Mouse (Mus musculus) thymus, adult 2 months (tissue): Measurements from ENCODE around the gene 4930404N11Rik. TPM values are rescaled to one million over a fixed set of nuclear protein-coding genes. Genes with fewer than 3 reads are reported as not detected.
A peak's percentile ranks its signal among the peaks of the same experiment; 100 is the strongest.

ENCODE experiments used
- DNase-seq: peaks from one replicate; pipeline ENCODE4 v3.0.0; 2021
- H3K27ac ChIP-seq: fragments of 200-500 bp; 2 replicates; pipeline ENCODE4 v1.5.1; 2012; ENCODE audit warnings: low read length, control low read depth; ENCODE audit not compliant: control insufficient read depth, insufficient read depth
- H3K27me3 ChIP-seq: fragments of 200-500 bp; 2 replicates; pipeline ENCODE4 v1.6.1; 2012; ENCODE audit warnings: mild to moderate bottlenecking, low read length, moderate library complexity, mixed read lengths; ENCODE audit not compliant: control insufficient read depth, insufficient read depth
- H3K36me3 ChIP-seq: fragments of 200-500 bp; 2 replicates; pipeline ENCODE4 v1.6.1; 2012; ENCODE audit warnings: mild to moderate bottlenecking, low read length, moderate library complexity; ENCODE audit not compliant: control insufficient read depth, insufficient read depth
- H3K4me1 ChIP-seq: fragments of 200-500 bp; replicated peaks from 2 replicates; pipeline ENCODE4 v1.6.1; 2012; ENCODE audit warnings: low read length; ENCODE audit not compliant: control insufficient read depth, insufficient read depth
- H3K4me3 ChIP-seq: fragments of 200-500 bp; 2 replicates; pipeline ENCODE4 v1.5.1; 2012; ENCODE audit warnings: mild to moderate bottlenecking, low read length, control low read depth, moderate library complexity; ENCODE audit not compliant: control insufficient read depth, insufficient read depth
- CTCF ChIP-seq: fragments of 200-500 bp; IDR thresholded peaks from 2 replicates; pipeline ENCODE4 v1.5.1; 2012; ENCODE audit warnings: mild to moderate bottlenecking, control low read depth, low read length, moderate library complexity, borderline replicate concordance; ENCODE audit not compliant: control insufficient read depth, poor library complexity, insufficient read depth; ENCODE audit errors: extremely low read depth
- POLR2A ChIP-seq: fragments of 200-500 bp; IDR thresholded peaks from 2 replicates; pipeline ENCODE4 v1.6.1; 2012; ENCODE audit warnings: mild to moderate bottlenecking, low read length, control low read depth, moderate library complexity; ENCODE audit not compliant: control insufficient read depth, poor library complexity, insufficient read depth; ENCODE audit errors: extremely low read depth
- WGBS: fragments of 180-500 bp; shearing (Covaris S2); methylation state at CpG from one replicate; pipeline ENCODE4 v1.1.7; 2018; 5-methylcytosine and 5-hydroxymethylcytosine counted together
- polyA plus RNA-seq: library from polyadenylated mRNA; depleted of rRNA; stranded (reverse); fragments of >200 nt; gene quantifications from 2 replicates; pipeline ENCODE4 v1.2.3, GENCODE M21; 2012

4930404N11Rik gene
- polyA plus RNA-seq, 1 experiment: 12.7 TPM

DNA sequence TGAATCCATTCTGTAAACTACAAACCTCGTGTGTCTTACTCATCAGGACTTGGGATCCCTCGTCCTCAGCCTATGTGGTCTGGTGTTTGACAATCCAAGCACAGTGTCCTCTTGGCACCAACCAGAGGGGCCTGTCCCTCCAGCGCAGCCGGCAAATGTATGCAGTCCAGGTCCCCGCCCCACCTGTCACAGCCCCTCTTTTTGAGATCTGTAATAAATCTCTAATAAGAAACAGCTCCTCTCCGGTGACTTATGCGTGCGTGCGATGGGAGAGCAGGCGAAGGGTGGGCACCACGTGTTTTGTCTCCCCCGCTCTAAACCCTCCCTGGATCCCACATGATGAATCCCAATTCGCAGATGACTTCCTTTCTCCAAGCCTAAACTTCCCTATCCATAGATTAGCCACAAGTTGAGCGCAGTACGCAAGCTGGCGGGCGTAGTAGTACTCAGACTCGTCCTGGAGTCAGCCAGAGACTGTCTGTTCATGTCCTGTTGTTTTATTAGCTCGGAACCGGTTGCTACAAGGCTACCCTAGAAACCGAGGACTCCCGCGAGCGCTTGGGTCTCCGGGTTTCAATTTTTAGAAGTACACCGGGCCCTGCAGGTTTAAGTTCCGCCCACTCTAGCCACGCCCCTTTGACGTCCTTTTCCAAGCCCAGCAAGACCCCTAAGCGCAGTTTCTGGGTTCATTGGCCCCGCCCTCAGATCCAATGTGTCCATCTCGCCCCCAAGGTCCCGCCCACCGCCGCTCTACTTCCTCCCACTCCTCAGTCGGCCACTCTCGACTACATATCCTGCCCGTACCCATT, 45.7 kb downstream of the 4930404N11Rik start:
- Histone ChIP-seq H3K4me1 (peaks cover 27% of the 10 kb centered on the region), H3K36me3 (peaks cover 36% of the 10 kb centered on the region), H3K4me3 (peak overlapping the region; percentile 47), H3K27ac (peak overlapping the region; percentile 65), H3K27me3 (no peaks in the 10 kb centered on the region)
- 2% methylated on average over 38 of the region's 38 CpGs for WGBS
- peak; percentile 96 for DNase-seq
- TF ChIP-seq POLR2A (no peak), CTCF (no peak)

DNA sequence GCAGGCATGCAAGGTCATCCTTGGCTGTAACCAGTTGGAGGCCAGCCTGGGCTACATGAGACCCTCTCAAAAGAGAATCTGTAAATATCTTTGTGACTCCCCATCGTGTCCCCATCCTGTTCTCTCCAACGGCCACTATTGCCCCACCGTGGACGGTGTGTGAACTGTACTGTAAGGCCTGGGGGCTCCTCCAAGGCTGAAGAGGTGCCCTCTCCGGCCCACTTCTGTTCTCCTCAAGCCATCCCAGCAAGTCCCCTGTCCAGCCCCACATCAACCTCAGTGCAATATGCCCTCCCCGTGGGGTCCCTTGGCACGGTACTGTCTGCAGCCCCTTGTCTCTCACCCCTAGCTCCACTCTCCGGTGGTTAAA, 46.3 kb downstream of the 4930404N11Rik start:
- TF ChIP-seq CTCF (no peak), POLR2A (no peak)
- no peak overlapping the region for H3K4me3 ChIP-seq
- no peaks in the 10 kb centered on the region for H3K27me3 ChIP-seq
- WGBS: 48% methylated on average over 8 of the region's 8 CpGs
- H3K36me3 ChIP-seq: peaks cover 33% of the 10 kb centered on the region
- DNase-seq: peak; percentile 52
- H3K27ac ChIP-seq: peak overlapping the region; percentile 65
- H3K4me1 ChIP-seq: peaks cover 27% of the 10 kb centered on the region

- Histone ChIP-seq H3K36me3 (peaks cover 28% of the 10 kb centered on the region), H3K4me3 (no peak overlapping the region), H3K27ac (no peak overlapping the region), H3K27me3 (no peaks in the 10 kb centered on the region), H3K4me1 (peaks cover 27% of the 10 kb centered on the region)
- DNase-seq: no peak
- WGBS: 93% methylated on average over 13 of the region's 13 CpGs
- no peak for TF ChIP-seq CTCF
- no peak for TF ChIP-seq POLR2A
Observed at GRCm38 (mm10) chr10:81318589-81319329, 46.9 kb downstream of the 4930404N11Rik start.

DNA sequence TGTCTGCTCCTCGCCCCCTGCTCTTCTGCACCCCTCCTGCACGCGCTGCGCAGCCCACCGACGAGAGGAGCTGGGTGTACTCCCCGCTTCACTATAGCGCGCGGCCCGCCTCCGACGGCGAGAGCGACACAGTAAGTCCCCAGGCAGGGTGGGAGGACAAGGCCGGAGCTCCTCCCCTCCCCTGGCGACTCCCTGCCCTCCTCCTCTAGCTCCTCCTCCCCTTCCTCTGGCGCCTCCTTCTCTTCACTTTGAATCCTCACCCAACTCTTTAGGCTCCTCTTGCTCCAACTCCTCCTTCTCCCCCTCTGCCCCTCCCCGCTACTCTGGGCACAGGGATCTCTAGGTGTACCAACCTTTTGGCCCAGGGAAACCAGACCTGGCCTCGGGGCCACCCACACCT, 48.3 kb downstream of the 4930404N11Rik start:
- Histone ChIP-seq H3K27me3 (no peaks in the 10 kb centered on the region), H3K27ac (no peak overlapping the region), H3K4me1 (peaks cover 24% of the 10 kb centered on the region), H3K4me3 (no peak overlapping the region), H3K36me3 (peaks cover 23% of the 10 kb centered on the region)
- TF ChIP-seq CTCF (no peak), POLR2A (no peak)
- 70% methylated on average over 20 of the region's 20 CpGs for WGBS
- no peak for DNase-seq

GRCm38 (mm10) chr10:81316338-81317060, 49.1 kb downstream of the 4930404N11Rik start:
- peaks cover 22% of the 10 kb centered on the region for H3K4me1 ChIP-seq
- no peak for DNase-seq
- 85% methylated on average over 16 of the region's 16 CpGs for WGBS
- H3K36me3 ChIP-seq: peaks cover 30% of the 10 kb centered on the region
- no peak overlapping the region for H3K4me3 ChIP-seq
- H3K27ac ChIP-seq: no peak overlapping the region
- H3K27me3 ChIP-seq: no peaks in the 10 kb centered on the region
- no peak for TF ChIP-seq POLR2A
- TF ChIP-seq CTCF: peak; percentile 4; the same call in 1 of the 2 replicates

GRCm38 (mm10) chr10:81315587-81315986, 50.0 kb downstream of the 4930404N11Rik start:
- H3K36me3 ChIP-seq: peaks cover 39% of the 10 kb centered on the region
- 86% methylated on average over 16 of the region's 16 CpGs for WGBS

More at GRCm38 (mm10) chr10:81315587-81315986, 50.0 kb downstream of the 4930404N11Rik start:
- Histone ChIP-seq H3K27ac (no peak overlapping the region), H3K4me1 (peaks cover 22% of the 10 kb centered on the region), H3K27me3 (no peaks in the 10 kb centered on the region), H3K4me3 (no peak overlapping the region)
- TF ChIP-seq CTCF (no peak), POLR2A (no peak)
- no peak for DNase-seq
